Mouse (Mus musculus): Measurements from ENCODE around the gene Gtf2f2. TPM values are rescaled to one million over a fixed set of nuclear protein-coding genes. Genes with fewer than 3 reads are reported as not detected.

Gtf2f2 gene
- total and polyA plus RNA-seq, 3 experiments = 57.6 to 71.2 TPM; not detected in 1

GRCm38 (mm10) chr14:75883330-75883729 is 127.3 kb downstream of the Gtf2f2 start:
- Histone ChIP-seq H3K27me3 (ENCODE audit: control insufficient read depth in 1 of 2, insufficient read depth in 2 of 2, low read length in 2 of 2) (no peaks in the 10 kb centered on the region; a peak in 1 of 4 replicates), H3K9ac (ENCODE audit: control insufficient read depth, low read depth, low read length, poor library complexity, severe bottlenecking) (no peak overlapping the region), H3K9me3 (replicated peaks; ENCODE audit: insufficient read depth, low read length) (no peaks in the 10 kb centered on the region), H3K36me3 (ENCODE audit: control insufficient read depth in 1 of 2, insufficient read depth in 2 of 2, low read length in 2 of 2) (no peaks in the 10 kb centered on the region), H3K79me2 (ENCODE audit: control insufficient read depth, insufficient read depth, low read length, poor library complexity) (no peaks in the 10 kb centered on the region), H3K4me3 (ENCODE audit: control insufficient read depth in 1 of 2, insufficient read depth in 1 of 2, low read depth in 2 of 2, low read length in 2 of 2) (no peak overlapping the region), H3K27ac (ENCODE audit: control insufficient read depth, low read depth, low read length) (no peak overlapping the region), H3K4me1 (ENCODE audit: control insufficient read depth in 1 of 2, insufficient read depth in 2 of 2, low read length in 2 of 2) (no peaks in the 10 kb centered on the region)
- TF ChIP-seq CTCF (IDR thresholded peaks at IDR 0.05 in 2 of 3, conservative IDR thresholded peaks at IDR 0.05 in 1 of 3; ENCODE audit: control insufficient read depth in 1 of 3, insufficient read depth in 1 of 3, low read depth in 2 of 3, low read length in 3 of 3, poor library complexity in 1 of 3, severe bottlenecking in 1 of 3) = peak in 2 of 3 experiments; percentile 22 to 24; a peak in 2 of 6 replicates
- TF ChIP-seq TCF12 (IDR thresholded peaks at IDR 0.05; ENCODE audit: low read depth, low read length) = no peak
- TF ChIP-seq ZC3H11A (IDR thresholded peaks at IDR 0.05; ENCODE audit: low read depth, low read length) = no peak
- TF ChIP-seq MAZ (IDR thresholded peaks at IDR 0.05; ENCODE audit: low read depth, low read length) = no peak
- no peak for TF ChIP-seq JUND (IDR thresholded peaks at IDR 0.05; ENCODE audit: low read depth, low read length)
- TF ChIP-seq RAD21 (IDR thresholded peaks at IDR 0.05; ENCODE audit: low read depth, low read length) = peak; percentile 29
- no peak for TF ChIP-seq MYB (IDR thresholded peaks at IDR 0.05; ENCODE audit: low read depth, low read length)
- no peak for TF ChIP-seq TAL1 (IDR thresholded peaks at IDR 0.05; ENCODE audit: low read length)
- TF ChIP-seq MAFK (IDR thresholded peaks at IDR 0.05; ENCODE audit: borderline replicate concordance, low read depth, low read length) = no peak
- TF ChIP-seq POLR2AphosphoS2 (IDR thresholded peaks at IDR 0.05; ENCODE audit: low read length) = no peak
- TF ChIP-seq ETS1 (IDR thresholded peaks at IDR 0.05; ENCODE audit: low read depth, low read length) = no peak
- peak; percentile 24; the same call in 1 of the 2 replicates for TF ChIP-seq SMC3 (IDR thresholded peaks at IDR 0.05; ENCODE audit: low read depth, low read length)
- no peak for TF ChIP-seq NELFE (IDR thresholded peaks at IDR 0.05; ENCODE audit: low read depth, low read length)
- no peak for TF ChIP-seq CHD1 (IDR thresholded peaks at IDR 0.05; ENCODE audit: low read depth, low read length)
- no peak for TF ChIP-seq ZKSCAN1 (IDR thresholded peaks at IDR 0.05; ENCODE audit: low read depth, low read length)
- TF ChIP-seq BHLHE40 (IDR thresholded peaks at IDR 0.05; ENCODE audit: borderline replicate concordance, low read depth, low read length) = no peak
- DNase-seq (ENCODE audit: low read depth, low spot score) = no peak

- TF ChIP-seq POLR2A (IDR thresholded peaks at IDR 0.05; ENCODE audit: control insufficient read depth in 1 of 2, insufficient read depth in 1 of 2, low read depth in 1 of 2, low read length in 2 of 2, poor library complexity in 1 of 2) (no peak), NELFE (IDR thresholded peaks at IDR 0.05; ENCODE audit: low read depth, low read length) (no peak), USF2 (IDR thresholded peaks at IDR 0.05; ENCODE audit: borderline replicate concordance in 1 of 2, insufficient read depth in 1 of 2, low read depth in 1 of 2, low read length in 2 of 2) (no peak), MAFK (IDR thresholded peaks at IDR 0.05; ENCODE audit: borderline replicate concordance, low read depth, low read length) (no peak), KAT2A (conservative IDR thresholded peaks at IDR 0.05; ENCODE audit: low read depth, low read length) (no peak), ZKSCAN1 (IDR thresholded peaks at IDR 0.05; ENCODE audit: low read depth, low read length) (no peak), EP300 (IDR thresholded peaks at IDR 0.05; ENCODE audit: low read depth in 1 of 2, low read length in 2 of 2) (no peak), MAX (IDR thresholded peaks at IDR 0.05; ENCODE audit: low read length) (no peak), MXI1 (IDR thresholded peaks at IDR 0.05; ENCODE audit: low read depth, low read length) (no peak), CTCF (IDR thresholded peaks at IDR 0.05 in 2 of 3, conservative IDR thresholded peaks at IDR 0.05 in 1 of 3; ENCODE audit: control insufficient read depth in 1 of 3, insufficient read depth in 1 of 3, low read depth in 2 of 3, low read length in 3 of 3, poor library complexity in 1 of 3, severe bottlenecking in 1 of 3) (no peak), GATA1 (IDR thresholded peaks at IDR 0.05; ENCODE audit: low read depth, low read length) (no peak), MAZ (IDR thresholded peaks at IDR 0.05; ENCODE audit: low read depth, low read length) (no peak)
- Histone ChIP-seq H3K27ac (ENCODE audit: control insufficient read depth, low read depth, low read length) (no peak overlapping the region), H3K4me3 (ENCODE audit: control insufficient read depth in 1 of 2, insufficient read depth in 1 of 2, low read depth in 2 of 2, low read length in 2 of 2) (no peak overlapping the region), H3K9ac (ENCODE audit: control insufficient read depth, low read depth, low read length, poor library complexity, severe bottlenecking) (no peak overlapping the region), H3K36me3 (ENCODE audit: control insufficient read depth in 1 of 2, insufficient read depth in 2 of 2, low read length in 2 of 2) (no peaks in the 10 kb centered on the region), H3K9me3 (replicated peaks; ENCODE audit: insufficient read depth, low read length) (no peaks in the 10 kb centered on the region), H3K27me3 (ENCODE audit: control insufficient read depth in 1 of 2, insufficient read depth in 2 of 2, low read length in 2 of 2) (no peaks in the 10 kb centered on the region; a peak in 1 of 4 replicates), H3K79me2 (ENCODE audit: control insufficient read depth, insufficient read depth, low read length, poor library complexity) (no peaks in the 10 kb centered on the region), H3K4me1 (ENCODE audit: control insufficient read depth in 1 of 2, insufficient read depth in 2 of 2, low read length in 2 of 2) (no peaks in the 10 kb centered on the region)
- no peak for DNase-seq (ENCODE audit: low read depth, low spot score)
Observed at GRCm38 (mm10) chr14:75881856-75882255, 128.8 kb downstream of the Gtf2f2 start.

Measured in MEL (cell line).